Mouse (Mus musculus) Patski (cell line): ENCODE results near the gene Xrn2. TPM values are rescaled to one million over a fixed set of nuclear protein-coding genes. Genes with fewer than 3 reads are reported as not detected.

Experiments used
- ATAC-seq: fragments of 100-300 bp; one replicate; pipeline ENCODE4 v1.8.0; 2021
- CTCF ChIA-PET: fragments of 350-600 bp; sonication (Branson Sonifier 250); formaldehyde crosslinking; loops from one replicate; lab custom pipeline; 2022; ENCODE audit warnings: inconsistent platforms; lab: Charles Lee
- POLR2A ChIA-PET: fragments of 350-600 bp; sonication (Branson Sonifier 250); formaldehyde crosslinking; loops from one replicate; lab custom pipeline; 2022; ENCODE audit warnings: antibody characterized with exemption, inconsistent platforms; lab: Charles Lee
- DNase-seq: peaks from one replicate; pipeline ENCODE4 v3.0.0-alpha.2; 2011; ENCODE audit warnings: low read depth, low spot score
- H3K27me3 ChIP-seq: fragments of 371-371 bp; one replicate; pipeline ENCODE4 v1.5.1; 2021
- CTCF ChIP-seq: fragments of 100-300 bp; IDR thresholded peaks from one replicate; pipeline ENCODE4 v1.5.1; 2021
- in situ Hi-C: fragments of 300-500 bp; cut with MboI; formaldehyde crosslinking; loops from 3 replicates; pipeline ENCODE4 v1.11.1; 2018; ENCODE audit warnings: low pct_unique_long_range_greater_than_20kb, mixed read lengths
- polyA plus RNA-seq: library from polyadenylated mRNA; unstranded; gene quantifications from one replicate; pipeline ENCODE4 v1.2.3, GENCODE M21; 2021

Gene Xrn2
- polyA plus RNA-seq, 1 experiment from 2014 or later, result 85.6 TPM

DNA sequence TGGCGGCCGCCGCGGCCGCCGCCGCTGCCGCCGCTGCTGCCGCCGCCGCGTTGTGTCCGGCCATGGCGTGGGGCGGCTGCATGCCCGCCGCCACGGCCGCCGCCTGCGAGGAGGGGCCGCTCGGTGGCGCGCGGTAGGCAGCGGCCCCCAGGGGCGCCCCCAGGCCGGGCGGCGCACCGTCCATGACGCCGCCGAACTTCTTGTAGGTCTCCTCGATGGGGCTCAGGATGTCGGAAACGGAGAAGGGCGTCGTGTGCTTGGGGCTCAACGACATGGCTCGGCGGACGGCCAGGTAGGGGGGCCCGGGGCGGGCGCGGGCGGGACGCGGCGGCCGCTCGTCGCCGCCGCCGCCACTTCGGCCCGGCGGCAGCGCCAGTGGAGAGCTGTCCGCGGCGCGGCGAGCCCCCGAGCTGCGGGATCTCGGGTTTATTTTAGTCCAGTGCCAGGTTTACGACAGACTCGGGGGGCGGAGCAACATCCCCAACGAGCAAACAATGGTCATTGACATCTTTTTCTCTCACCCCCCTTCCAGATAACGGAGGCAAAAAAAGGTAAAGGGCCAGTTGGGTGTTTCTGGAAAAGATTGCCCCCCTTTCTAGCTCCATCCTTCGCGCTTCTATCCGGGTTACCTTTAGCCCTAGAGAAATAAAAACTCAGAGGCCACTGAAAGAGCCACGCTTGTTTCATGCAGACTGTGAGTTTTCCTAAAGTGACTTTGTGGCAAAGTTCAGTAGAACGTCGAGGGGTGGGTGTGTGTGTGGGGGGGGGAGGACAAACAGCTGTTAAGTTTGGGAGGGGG, 72.5 kb downstream of the Xrn2 start, which contains the start of gene Nkx2-4:
Gene Nkx2-4, minus strand, starts transcription at position 374 of the 799 bp plus-strand sequence.
- peaks cover 47% of the 10 kb centered on the region for H3K27me3 ChIP-seq
- in situ Hi-C loops, result no loop called here

DNA sequence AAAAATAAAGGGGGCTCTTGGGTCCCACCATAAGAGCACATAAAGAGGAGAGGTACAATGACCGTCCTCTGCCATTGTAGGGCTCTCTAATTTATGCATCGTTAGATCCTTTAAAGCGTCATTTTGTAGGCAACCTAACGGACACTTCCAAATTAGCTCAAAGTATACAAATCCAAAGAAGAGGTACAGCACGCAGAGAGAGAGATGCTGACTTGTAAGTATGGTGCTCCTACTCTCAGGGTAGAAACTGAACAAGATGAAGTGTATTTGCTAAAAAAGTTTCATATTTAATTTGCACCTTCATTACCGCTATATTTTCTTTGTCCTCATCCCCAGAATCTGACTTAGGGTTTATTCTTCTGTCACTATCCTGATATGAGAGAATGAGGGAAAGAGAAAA, 73.1 kb downstream of the Xrn2 start:
- H3K27me3 ChIP-seq, result peaks cover 54% of the 10 kb centered on the region
- TF ChIP-seq CTCF, result no peak
- in situ Hi-C loops, result no loop called here
- ChIA-PET CTCF (interaction anchor here (1.2 kb wide), 1 partner anchor 9 kb away, joined by 6 read pairs; no protein-coding TSS in a partner anchor), POLR2A (no interaction called here)
- ATAC-seq (no peak), DNase-seq (no peak)

More for the DNA sequence above, 72.5 kb downstream of the Xrn2 start, which contains the start of gene Nkx2-4:
- ATAC-seq (no peak), DNase-seq (no peak)
- ChIA-PET CTCF (interaction anchor here (1.2 kb wide), 1 partner anchor 9 kb away, joined by 6 read pairs; no protein-coding TSS in a partner anchor), POLR2A (no interaction called here)
- no peak for TF ChIP-seq CTCF

GRCm38 (mm10) chr2:147086441-147086840, 73.6 kb downstream of the Xrn2 start:
- in situ Hi-C loops, result no loop called here
- no peak for DNase-seq
- ChIA-PET CTCF (interaction anchor here (1.2 kb wide), 1 partner anchor 10 kb away, joined by 6 read pairs; no protein-coding TSS in a partner anchor), POLR2A (no interaction called here)
- no peak for ATAC-seq
- TF ChIP-seq CTCF, result no peak
- H3K27me3 ChIP-seq, result peaks cover 58% of the 10 kb centered on the region

GRCm38 (mm10) chr2:147119736-147120135, 106.9 kb downstream of the Xrn2 start:
- ATAC-seq, result no peak
- in situ Hi-C loops, result no loop called here
- DNase-seq, result no peak
- ChIA-PET CTCF (no interaction called here), POLR2A (interaction anchor here (0.8 kb wide), 1 partner anchor 111 kb away, joined by 4 read pairs; no protein-coding TSS in a partner anchor)
- no peak for TF ChIP-seq CTCF
- H3K27me3 ChIP-seq, result peaks cover 31% of the 10 kb centered on the region

DNA sequence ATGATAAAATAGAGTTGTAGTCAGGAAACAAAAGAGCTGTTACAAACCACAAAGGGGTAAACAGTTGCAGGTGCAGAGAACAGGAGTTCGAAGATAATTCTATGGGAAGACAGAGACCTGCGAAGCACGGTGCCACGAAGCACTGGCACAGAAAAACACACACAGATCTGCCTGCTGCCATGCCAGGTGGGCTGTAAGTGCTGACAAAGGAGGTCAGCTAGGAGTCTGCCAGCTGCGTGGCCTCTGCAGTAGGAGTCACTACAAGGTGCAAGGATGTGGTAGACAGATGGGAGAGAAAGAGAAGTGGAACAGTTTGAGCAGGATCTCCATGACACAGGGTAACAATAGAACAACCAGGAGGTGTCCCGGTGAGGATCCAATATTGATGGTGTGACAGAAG, 114.6 kb downstream of the Xrn2 start:
- ChIA-PET POLR2A (no interaction called here), CTCF (no interaction called here)
- TF ChIP-seq CTCF, result no peak
- ATAC-seq (no peak), DNase-seq (no peak)
- in situ Hi-C loops, result no loop called here
- H3K27me3 ChIP-seq, result peaks cover 16% of the 10 kb centered on the region

Other genes starting within 250 kb of the Xrn2 start
- 50.6 TPM for gene Kiz, start 157.1 kb upstream of the Xrn2 start, polyA plus RNA-seq
- gene Nkx2-4, start 72.4 kb downstream of the Xrn2 start, polyA plus RNA-seq, result not detected
- not detected for gene Nkx2-2, start 181.2 kb downstream of the Xrn2 start, polyA plus RNA-seq